In the genomic region with DNA sequence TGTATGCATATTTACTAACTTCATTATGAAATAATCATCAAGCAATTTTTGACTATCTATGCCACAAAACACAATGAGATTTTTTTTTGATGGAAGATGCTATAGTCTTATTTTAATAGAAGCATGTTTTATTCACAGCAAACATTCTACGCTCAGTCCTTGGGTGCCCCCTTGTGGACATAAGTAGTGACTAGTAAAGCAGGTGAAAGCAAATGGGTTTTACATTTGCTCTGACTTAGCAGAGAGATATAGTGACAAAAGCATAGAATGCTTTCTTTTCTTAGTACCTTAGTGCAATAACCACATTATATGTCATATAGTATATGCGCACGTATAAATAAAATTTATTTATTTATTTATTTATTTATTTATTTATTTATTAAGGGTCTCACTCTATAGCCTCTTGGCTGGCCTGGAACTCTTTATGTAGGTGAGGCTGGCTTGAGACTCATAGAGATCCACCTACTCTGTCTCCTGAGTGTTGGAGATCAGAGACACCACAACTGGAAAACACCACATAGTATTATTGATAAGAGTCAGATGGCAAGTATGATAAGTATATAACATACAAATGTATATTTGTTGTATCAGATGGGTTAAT, we compare ENCODE assay signal across 8 mouse cellular contexts.
A peak's percentile ranks its signal among the peaks of the same experiment; 100 is the strongest.
DNase-seq lines count a peak whose midpoint lies in the region; ATAC-seq lines count a peak whose summit lies in the region.

No protein-coding gene starts in this region.

- peak; percentile 51 for DNase-seq in liver
- DNase-seq in cerebellum, postnatal 14 days: peak; percentile 85 to 88
- DNase-seq in frontal cortex, postnatal 36 days (ENCODE audit: low spot score in 2 of 2): peak; percentile 58 to 87
- peak; percentile 39 to 76 for DNase-seq in kidney, adult 8-10 months
- peak; percentile 33 to 59 for DNase-seq in left cerebral cortex, postnatal 36 days (ENCODE audit: low spot score in 2 of 2)
- DNase-seq in naive thymus-derived CD4-positive, alpha-beta T cell, adult 2 months (ENCODE audit: low read depth): peak; percentile 2
- DNase-seq in thymus, postnatal 14 days: peak; percentile 35

- H3K4me3 ChIP-seq in liver, embryonic 12.5 days: no peak overlapping the region

- no peak for ATAC-seq in liver, embryonic 12.5 days

- 21% methylated on average over 3 of the region's 3 CpGs for WGBS in liver, embryonic 12.5 days (ENCODE audit: insufficient replicate concordance)

- no peaks in the 10 kb centered on the region for H3K36me3 ChIP-seq in liver, embryonic 12.5 days

- no peak overlapping the region for H3K27ac ChIP-seq in liver, embryonic 12.5 days

- no peak overlapping the region for H3K4me2 ChIP-seq in liver, embryonic 12.5 days

- no peak overlapping the region for H3K9ac ChIP-seq in liver, embryonic 12.5 days

- no peaks in the 10 kb centered on the region for H3K27me3 ChIP-seq in liver, embryonic 12.5 days (replicated peaks)

- no peaks in the 10 kb centered on the region for H3K9me3 ChIP-seq in liver, embryonic 12.5 days (replicated peaks)

- intact Hi-C loops in left cerebral cortex, postnatal 36 days (cut with DNase I): loop anchor here (2.0 kb wide), 1 partner anchor 675 kb away; no protein-coding TSS in a partner anchor

- H3K4me1 ChIP-seq in liver, embryonic 12.5 days: no peaks in the 10 kb centered on the region

Comparison
In these comparisons a context has a peak if more than half of its experiments do, and no peak if none do; other contexts are left out.
1. DNase-seq: peak in every context shown above with its lines; median percentile 86 in cerebellum, postnatal 14 days; 72 in frontal cortex, postnatal 36 days; 58 in kidney, adult 8-10 months; 51 in liver; 46 in left cerebral cortex, postnatal 36 days; 35 in thymus, postnatal 14 days; 2 in naive thymus-derived CD4-positive, alpha-beta T cell, adult 2 months.